Mouse (Mus musculus): Measurements from ENCODE around the gene Gm10217. TPM values are rescaled to one million over a fixed set of nuclear protein-coding genes. Genes with fewer than 3 reads are reported as not detected.

Gene Gm10217
- total and polyA plus RNA-seq, 3 experiments = not detected

- TF ChIP-seq ELF1 (IDR thresholded peaks at IDR 0.05; ENCODE audit: low read depth, low read length) = no peak
- no peak for TF ChIP-seq POLR2AphosphoS5 (IDR thresholded peaks at IDR 0.05; ENCODE audit: borderline replicate concordance, low read depth, low read length)
- TF ChIP-seq CTCF (IDR thresholded peaks at IDR 0.05 in 2 of 3, conservative IDR thresholded peaks at IDR 0.05 in 1 of 3; ENCODE audit: control insufficient read depth in 1 of 3, insufficient read depth in 1 of 3, low read depth in 2 of 3, low read length in 3 of 3, poor library complexity in 1 of 3, severe bottlenecking in 1 of 3) = no peak
- no peak for TF ChIP-seq USF2 (IDR thresholded peaks at IDR 0.05; ENCODE audit: borderline replicate concordance in 1 of 2, insufficient read depth in 1 of 2, low read depth in 1 of 2, low read length in 2 of 2)
- no peak for TF ChIP-seq MAX (IDR thresholded peaks at IDR 0.05; ENCODE audit: low read length)
- no peak for TF ChIP-seq SMC3 (IDR thresholded peaks at IDR 0.05; ENCODE audit: low read depth, low read length)
- TF ChIP-seq CHD2 (IDR thresholded peaks at IDR 0.05; ENCODE audit: low read length) = no peak
- no peak for TF ChIP-seq NELFE (IDR thresholded peaks at IDR 0.05; ENCODE audit: low read depth, low read length)
- no peak for TF ChIP-seq UBTF (IDR thresholded peaks at IDR 0.05; ENCODE audit: borderline replicate concordance, insufficient read depth, low read depth, low read length)
- TF ChIP-seq KAT2A (conservative IDR thresholded peaks at IDR 0.05; ENCODE audit: low read depth, low read length) = no peak
- no peak for TF ChIP-seq JUND (IDR thresholded peaks at IDR 0.05; ENCODE audit: low read depth, low read length)
- TF ChIP-seq TBP (IDR thresholded peaks at IDR 0.05; ENCODE audit: low read depth, low read length) = no peak
- no peak for TF ChIP-seq ZC3H11A (IDR thresholded peaks at IDR 0.05; ENCODE audit: low read depth, low read length)
- TF ChIP-seq E2F4 (IDR thresholded peaks at IDR 0.05; ENCODE audit: borderline replicate concordance, low read depth, low read length) = no peak
- no peak for TF ChIP-seq EP300 (IDR thresholded peaks at IDR 0.05; ENCODE audit: low read depth in 1 of 2, low read length in 2 of 2)
- no peak for TF ChIP-seq MAZ (IDR thresholded peaks at IDR 0.05; ENCODE audit: low read depth, low read length)
- TF ChIP-seq USF1 (IDR thresholded peaks at IDR 0.05; ENCODE audit: low read depth, low read length) = no peak
- no peak for TF ChIP-seq MXI1 (IDR thresholded peaks at IDR 0.05; ENCODE audit: low read depth, low read length)
- TF ChIP-seq MEF2A (IDR thresholded peaks at IDR 0.05; ENCODE audit: extremely low read depth, insufficient replicate concordance, low read depth, low read length, poor library complexity, severe bottlenecking) = no peak
- no peak for TF ChIP-seq GABPA (IDR thresholded peaks at IDR 0.05; ENCODE audit: low read depth, low read length)
- Histone ChIP-seq H3K27ac (ENCODE audit: control insufficient read depth, low read depth, low read length) (no peak overlapping the region), H3K9ac (ENCODE audit: control insufficient read depth, low read depth, low read length, poor library complexity, severe bottlenecking) (no peak overlapping the region), H3K27me3 (ENCODE audit: control insufficient read depth in 1 of 2, insufficient read depth in 2 of 2, low read length in 2 of 2) (no peaks in the 10 kb centered on the region), H3K79me2 (ENCODE audit: control insufficient read depth, insufficient read depth, low read length, poor library complexity) (no peaks in the 10 kb centered on the region), H3K36me3 (ENCODE audit: control insufficient read depth in 1 of 2, insufficient read depth in 2 of 2, low read length in 2 of 2) (no peaks in the 10 kb centered on the region), H3K9me3 (replicated peaks; ENCODE audit: insufficient read depth, low read length) (no peaks in the 10 kb centered on the region), H3K4me3 (ENCODE audit: control insufficient read depth in 1 of 2, insufficient read depth in 1 of 2, low read depth in 2 of 2, low read length in 2 of 2) (no peak overlapping the region), H3K4me1 (ENCODE audit: control insufficient read depth in 1 of 2, insufficient read depth in 2 of 2, low read length in 2 of 2) (no peaks in the 10 kb centered on the region)
- no peak for DNase-seq (ENCODE audit: low read depth, low spot score)
These were observed 22.7 kb downstream of the Gm10217 start for GRCm38 (mm10) chr8:9886714-9887113.

GRCm38 (mm10) chr8:9899199-9899598 is 35.1 kb downstream of the Gm10217 start:
- no peaks in the 10 kb centered on the region for H3K36me3 ChIP-seq (ENCODE audit: control insufficient read depth in 1 of 2, insufficient read depth in 2 of 2, low read length in 2 of 2)
- H3K9ac ChIP-seq (ENCODE audit: control insufficient read depth, low read depth, low read length, poor library complexity, severe bottlenecking) = no peak overlapping the region
- no peak overlapping the region for H3K4me3 ChIP-seq (ENCODE audit: control insufficient read depth in 1 of 2, insufficient read depth in 1 of 2, low read depth in 2 of 2, low read length in 2 of 2)
- no peaks in the 10 kb centered on the region for H3K79me2 ChIP-seq (ENCODE audit: control insufficient read depth, insufficient read depth, low read length, poor library complexity)
- H3K9me3 ChIP-seq (replicated peaks; ENCODE audit: insufficient read depth, low read length) = no peaks in the 10 kb centered on the region
- TF ChIP-seq ETS1 (IDR thresholded peaks at IDR 0.05; ENCODE audit: low read depth, low read length) (no peak), E2F4 (IDR thresholded peaks at IDR 0.05; ENCODE audit: borderline replicate concordance, low read depth, low read length) (no peak), SIN3A (IDR thresholded peaks at IDR 0.05; ENCODE audit: low read length) (no peak), ZNF384 (IDR thresholded peaks at IDR 0.05; ENCODE audit: low read depth, low read length) (no peak), MXI1 (IDR thresholded peaks at IDR 0.05; ENCODE audit: low read depth, low read length) (no peak), MYC (IDR thresholded peaks at IDR 0.05; ENCODE audit: low read depth, low read length) (no peak), USF2 (IDR thresholded peaks at IDR 0.05; ENCODE audit: borderline replicate concordance in 1 of 2, insufficient read depth in 1 of 2, low read depth in 1 of 2, low read length in 2 of 2) (no peak), POLR2AphosphoS2 (IDR thresholded peaks at IDR 0.05; ENCODE audit: low read length) (no peak), BHLHE40 (IDR thresholded peaks at IDR 0.05; ENCODE audit: borderline replicate concordance, low read depth, low read length) (no peak), NELFE (IDR thresholded peaks at IDR 0.05; ENCODE audit: low read depth, low read length) (no peak), CHD1 (IDR thresholded peaks at IDR 0.05; ENCODE audit: low read depth, low read length) (no peak), ZC3H11A (IDR thresholded peaks at IDR 0.05; ENCODE audit: low read depth, low read length) (no peak), TCF12 (IDR thresholded peaks at IDR 0.05; ENCODE audit: low read depth, low read length) (no peak)
- H3K27me3 ChIP-seq (ENCODE audit: control insufficient read depth in 1 of 2, insufficient read depth in 2 of 2, low read length in 2 of 2) = no peaks in the 10 kb centered on the region
- no peak for DNase-seq (ENCODE audit: low read depth, low spot score)
- H3K27ac ChIP-seq (ENCODE audit: control insufficient read depth, low read depth, low read length) = no peak overlapping the region
- H3K4me1 ChIP-seq (ENCODE audit: control insufficient read depth in 1 of 2, insufficient read depth in 2 of 2, low read length in 2 of 2) = no peaks in the 10 kb centered on the region
